Mouse (Mus musculus) embryonic facial prominence, embryonic 11.5 days (tissue): ENCODE results near the gene Gtse1. TPM values are rescaled to one million over a fixed set of nuclear protein-coding genes. Genes with fewer than 3 reads are reported as not detected.

ENCODE experiments used
- ATAC-seq: fragments of 200-750 bp; cut with Nextera tagmentation; replicated peaks from 2 replicates; pipeline ENCODE4 v1.8.0; 2017; ENCODE audit warnings: low read depth; ENCODE audit not compliant: insufficient number of reproducible peaks, low FRiP score, low TSS enrichment
- DNase-seq: peaks from one replicate; pipeline ENCODE4 v3.0.0-alpha.2; 2015; ENCODE audit warnings: low spot score
- H3K27ac ChIP-seq: fragments of 300-500 bp; sonication (generic); replicated peaks from 2 replicates; pipeline ENCODE4 v1.5.1; 2014; ENCODE audit warnings: mild to moderate bottlenecking, low read depth, low read length, control low read depth
- H3K27me3 ChIP-seq: fragments of 300-500 bp; sonication (generic); 2 replicates; pipeline ENCODE4 v1.6.1; 2014; ENCODE audit warnings: mild to moderate bottlenecking, low read length, moderate library complexity, mixed read lengths; ENCODE audit not compliant: control insufficient read depth, insufficient read depth
- H3K36me3 ChIP-seq: fragments of 300-500 bp; sonication (generic); replicated peaks from 2 replicates; pipeline ENCODE4 v1.6.1; 2014; ENCODE audit warnings: low read depth, mild to moderate bottlenecking, low read length, moderate library complexity, mixed read lengths; ENCODE audit not compliant: control insufficient read depth, insufficient read depth
- H3K4me1 ChIP-seq: fragments of 300-500 bp; sonication (generic); 2 replicates; pipeline ENCODE4 v1.6.1; 2014; ENCODE audit warnings: low read length, mixed read lengths; ENCODE audit not compliant: control insufficient read depth, insufficient read depth
- H3K4me2 ChIP-seq: fragments of 300-500 bp; sonication (generic); 2 replicates; pipeline ENCODE4 v1.6.1; 2014; ENCODE audit warnings: low read depth, mild to moderate bottlenecking, control low read depth, low read length, moderate library complexity
- H3K4me3 ChIP-seq: fragments of 300-500 bp; sonication (generic); 2 replicates; pipeline ENCODE4 v1.5.1; 2014; ENCODE audit warnings: low read depth, low read length, control low read depth
- H3K9ac ChIP-seq: fragments of 300-500 bp; sonication (generic); replicated peaks from 2 replicates; pipeline ENCODE4 v1.6.1; 2014; ENCODE audit warnings: mild to moderate bottlenecking, control low read depth, low read length
- H3K9me3 ChIP-seq: fragments of 300-500 bp; sonication (generic); replicated peaks from 2 replicates; pipeline ENCODE4 v1.6.1; 2016; ENCODE audit warnings: mild to moderate bottlenecking, low read length, inconsistent platforms, mixed read lengths; ENCODE audit not compliant: control insufficient read depth
- WGBS: fragments of 180-500 bp; shearing (Covaris S2); extraction: QIAGEN DNeasy Blood & Tissue Kit; methylation state at CpG from one replicate; pipeline ENCODE4 v1.1.7; 2014; 5-methylcytosine and 5-hydroxymethylcytosine counted together
- polyA plus RNA-seq: library from polyadenylated mRNA; unstranded; fragments of >200 nt; fragmentation: Nextera tagmentation; extraction: Ambion mirVana; gene quantifications from 2 replicates; pipeline ENCODE4 v1.2.1, GENCODE M21; 2014

Gtse1 gene
- polyA plus RNA-seq, 1 experiment from 2014 or later, result 35.7 TPM

- Histone ChIP-seq H3K27me3 (no peaks in the 10 kb centered on the region), H3K36me3 (no peaks in the 10 kb centered on the region; the same call in 1 of the 2 replicates), H3K4me2 (peak overlapping the region; percentile 89), H3K27ac (peak overlapping the region; percentile 28; the same call in 1 of the 2 replicates), H3K4me1 (peaks cover 2% of the 10 kb centered on the region; the same call in 1 of the 2 replicates), H3K4me3 (peak overlapping the region; percentile 72), H3K9ac (peak overlapping the region; percentile 90), H3K9me3 (no peaks in the 10 kb centered on the region)
- no peak for DNase-seq
- 2% methylated on average over 18 of the region's 18 CpGs for WGBS
- 0 out of 2 replicates have a peak, but pooled peaks have one; percentile 7 for ATAC-seq
These were observed 20.0 kb downstream of the Gtse1 start for GRCm38 (mm10) chr15:85879498-85879895.

DNA sequence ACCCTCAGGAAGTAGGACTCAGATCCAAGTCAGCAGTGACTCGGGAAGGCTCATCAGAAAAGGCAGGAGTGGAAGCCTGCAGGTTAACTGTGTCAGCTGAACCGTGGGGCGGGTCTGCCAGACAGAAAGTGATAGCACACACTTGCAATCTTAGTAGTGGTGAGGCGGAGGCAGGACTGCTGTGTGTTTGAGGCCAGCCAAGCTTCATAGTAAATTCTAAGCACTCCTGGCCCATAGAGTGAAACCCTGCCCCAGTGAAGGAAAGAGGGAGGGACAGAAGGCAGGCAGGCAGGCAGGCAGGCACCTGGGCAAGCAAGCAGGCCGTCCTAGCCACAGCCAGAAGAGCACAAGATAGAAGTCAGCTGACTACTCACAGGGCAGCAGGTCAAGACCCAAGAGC lies 26.1 kb downstream of the Gtse1 start:
- WGBS, result 84% methylated on average over 5 of the region's 5 CpGs
- Histone ChIP-seq H3K27ac (no peak overlapping the region), H3K4me1 (no peaks in the 10 kb centered on the region), H3K27me3 (no peaks in the 10 kb centered on the region), H3K36me3 (no peaks in the 10 kb centered on the region; the same call in none of the 2 replicates), H3K9me3 (no peaks in the 10 kb centered on the region), H3K4me3 (no peak overlapping the region), H3K9ac (no peak overlapping the region), H3K4me2 (no peak overlapping the region)
- DNase-seq (no peak), ATAC-seq (no peak)

DNA sequence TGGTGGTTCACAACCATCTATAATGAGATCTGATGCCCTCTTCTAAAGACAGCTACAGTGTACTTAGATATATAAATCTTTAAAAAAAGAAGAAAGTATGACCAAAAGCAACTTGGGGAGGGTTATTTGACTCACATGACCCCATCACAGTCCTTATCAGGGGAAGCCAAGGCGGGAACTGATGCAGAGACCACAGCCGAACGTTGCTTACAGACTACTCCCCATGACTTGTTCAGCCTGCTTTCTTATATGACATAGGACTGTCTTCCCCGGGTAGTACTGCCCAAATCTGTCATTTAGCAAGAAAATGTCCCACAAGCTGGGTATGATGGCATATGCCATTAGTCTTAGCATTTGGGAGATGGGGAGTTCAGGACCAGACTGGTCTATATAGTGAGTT lies 29.7 kb downstream of the Gtse1 start:
- no peak overlapping the region for H3K4me2 ChIP-seq
- no peak overlapping the region for H3K4me3 ChIP-seq
- H3K9me3 ChIP-seq, result no peaks in the 10 kb centered on the region
- H3K4me1 ChIP-seq, result no peaks in the 10 kb centered on the region
- H3K36me3 ChIP-seq, result no peaks in the 10 kb centered on the region; the same call in none of the 2 replicates
- DNase-seq (no peak), ATAC-seq (no peak)
- no peak overlapping the region for H3K27ac ChIP-seq
- H3K27me3 ChIP-seq, result no peaks in the 10 kb centered on the region
- 90% methylated on average over 4 of the region's 4 CpGs for WGBS
- H3K9ac ChIP-seq, result no peak overlapping the region

DNA sequence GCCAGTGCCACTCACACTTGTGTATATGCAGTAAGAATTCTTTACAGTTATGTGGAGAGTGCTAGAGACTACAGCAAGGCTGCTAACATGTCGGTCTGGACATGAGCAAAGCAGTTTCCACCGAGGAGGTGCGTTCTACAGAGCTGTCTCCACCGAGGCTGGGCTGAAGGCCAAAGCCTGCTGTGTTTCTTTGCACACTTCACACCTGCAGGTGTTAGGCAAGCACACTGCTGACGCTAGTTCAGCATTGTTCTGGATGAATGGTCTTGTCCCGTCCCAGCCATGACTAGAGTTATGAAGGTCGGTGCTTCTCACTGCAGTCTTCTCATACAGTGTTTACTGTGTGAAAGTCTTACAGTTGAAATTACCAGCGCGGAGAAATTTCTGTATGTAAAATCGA lies 32.4 kb downstream of the Gtse1 start:
- DNase-seq, result no peak
- H3K9me3 ChIP-seq, result no peaks in the 10 kb centered on the region
- no peak overlapping the region for H3K9ac ChIP-seq
- H3K4me1 ChIP-seq, result no peaks in the 10 kb centered on the region
- H3K27me3 ChIP-seq, result no peaks in the 10 kb centered on the region
- 87% methylated on average over 10 of the region's 10 CpGs for WGBS
- H3K27ac ChIP-seq, result no peak overlapping the region
- no peak for ATAC-seq
- H3K4me2 ChIP-seq, result no peak overlapping the region
- no peak overlapping the region for H3K4me3 ChIP-seq
- peaks cover 3% of the 10 kb centered on the region for H3K36me3 ChIP-seq

GRCm38 (mm10) chr15:85892498-85893118 lies 33.1 kb downstream of the Gtse1 start:
- ATAC-seq (no peak), DNase-seq (no peak)
- Histone ChIP-seq H3K4me3 (no peak overlapping the region), H3K36me3 (peaks cover 3% of the 10 kb centered on the region), H3K27me3 (no peaks in the 10 kb centered on the region), H3K4me1 (no peaks in the 10 kb centered on the region), H3K4me2 (no peak overlapping the region), H3K9ac (no peak overlapping the region), H3K9me3 (no peaks in the 10 kb centered on the region), H3K27ac (no peak overlapping the region)
- WGBS, result 87% methylated on average over 13 of the region's 13 CpGs

DNA sequence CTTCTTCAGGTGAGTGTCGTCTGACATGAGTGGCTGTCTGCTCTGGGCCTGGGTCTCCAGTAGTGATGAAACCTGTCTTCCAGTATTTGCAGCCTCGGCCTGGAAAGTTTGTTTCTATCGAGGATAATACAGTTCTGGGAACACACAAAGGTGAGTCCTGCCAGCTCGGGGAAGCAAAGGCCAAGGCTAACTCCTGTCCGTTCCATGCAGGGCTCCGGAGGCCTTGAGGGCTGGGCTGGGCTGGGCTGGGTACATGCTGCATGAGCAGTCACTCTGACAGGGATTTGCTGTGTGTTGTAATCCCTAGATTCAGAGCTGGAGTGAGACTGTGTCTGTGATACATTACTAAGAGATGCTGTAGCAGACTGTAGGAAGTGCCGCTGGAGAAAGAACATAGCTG lies 34.3 kb downstream of the Gtse1 start:
- no peak for ATAC-seq
- Histone ChIP-seq H3K4me1 (no peaks in the 10 kb centered on the region), H3K4me3 (no peak overlapping the region), H3K36me3 (peaks cover 3% of the 10 kb centered on the region; the same call in 1 of the 2 replicates), H3K9ac (no peak overlapping the region), H3K4me2 (no peak overlapping the region), H3K9me3 (no peaks in the 10 kb centered on the region), H3K27ac (no peak overlapping the region), H3K27me3 (no peaks in the 10 kb centered on the region)
- DNase-seq, result no peak
- 90% methylated on average over 7 of the region's 7 CpGs for WGBS

DNA sequence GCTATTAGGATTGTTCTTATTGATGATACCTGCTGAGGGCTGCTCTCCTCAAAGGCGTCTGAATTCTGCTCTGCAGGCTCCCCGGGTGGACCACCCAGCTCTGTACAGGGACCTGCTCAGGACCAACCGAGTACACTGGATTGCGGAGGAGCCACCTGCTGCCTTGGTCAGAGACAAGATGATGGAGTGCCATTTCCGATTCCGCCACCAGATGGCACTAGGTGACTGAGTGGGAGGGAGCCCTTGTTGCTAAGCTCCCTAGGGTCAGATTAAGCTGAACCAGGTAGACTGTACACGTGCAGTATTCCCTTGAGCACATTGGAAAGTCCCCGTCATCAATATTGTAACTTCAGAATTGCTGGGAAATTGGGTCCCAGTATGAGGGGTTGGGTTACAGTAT lies 36.7 kb downstream of the Gtse1 start:
- Histone ChIP-seq H3K27me3 (no peaks in the 10 kb centered on the region), H3K4me2 (no peak overlapping the region), H3K36me3 (peaks cover 3% of the 10 kb centered on the region; the same call in 1 of the 2 replicates), H3K9ac (no peak overlapping the region), H3K27ac (no peak overlapping the region), H3K4me1 (no peaks in the 10 kb centered on the region), H3K4me3 (no peak overlapping the region), H3K9me3 (no peaks in the 10 kb centered on the region)
- ATAC-seq (peak; percentile 42; the same call in 1 of the 2 replicates), DNase-seq (peak; percentile 86)
- 14% methylated on average over 8 of the region's 8 CpGs for WGBS

GRCm38 (mm10) chr15:85897113-85897512 lies 37.6 kb downstream of the Gtse1 start:
- 89% methylated on average over 10 of the region's 10 CpGs for WGBS
- H3K36me3 ChIP-seq, result peaks cover 3% of the 10 kb centered on the region; the same call in 1 of the 2 replicates

More at GRCm38 (mm10) chr15:85897113-85897512, 37.6 kb downstream of the Gtse1 start:
- Histone ChIP-seq H3K4me2 (no peak overlapping the region), H3K27ac (no peak overlapping the region), H3K9ac (no peak overlapping the region), H3K4me3 (no peak overlapping the region), H3K27me3 (no peaks in the 10 kb centered on the region), H3K4me1 (no peaks in the 10 kb centered on the region), H3K9me3 (no peaks in the 10 kb centered on the region)
- DNase-seq (no peak), ATAC-seq (no peak)
